Mouse (Mus musculus) frontal cortex, postnatal 36 days (tissue): Measurements from ENCODE around the gene Gm19410.

Experiments
- DNase-seq, 2 experiments: peaks; one replicate each; pipeline ENCODE4 v3.0.0; 2022; ENCODE audit warnings: low spot score in 2 of 2

Gene Gm19410

GRCm38 (mm10) chr8:35765499-35766193 is at the start of gene Gm19410:
Gene Gm19410, plus strand, starts transcription at chr8:35765790.
- peak; percentile 46 to 53 for DNase-seq

GRCm38 (mm10) chr8:35730776-35731175 is 34.8 kb upstream of the Gm19410 start:
- no peak for DNase-seq

GRCm38 (mm10) chr8:35735438-35735837 is 30.2 kb upstream of the Gm19410 start:
- DNase-seq: no peak

- DNase-seq: no peak
Measured at GRCm38 (mm10) chr8:35756202-35756601, 9.4 kb upstream of the Gm19410 start.

GRCm38 (mm10) chr8:35765020-35765419 is 570 bp upstream of the Gm19410 start:
- no peak for DNase-seq

- no peak for DNase-seq
Measured at GRCm38 (mm10) chr8:35773508-35773907, 7.9 kb downstream of the Gm19410 start.
